Mouse (Mus musculus) bone marrow, adult 2 months (tissue): ENCODE measurements around the gene Btnl2.

ENCODE experiments used
- CTCF ChIP-seq: fragments of 200-500 bp; IDR thresholded peaks from 2 replicates; pipeline ENCODE4 v1.5.1; 2011; ENCODE audit warnings: low read length, control low read depth; ENCODE audit not compliant: control insufficient read depth, insufficient read depth
- POLR2A ChIP-seq: fragments of 200-500 bp; IDR thresholded peaks from 2 replicates; pipeline ENCODE4 v1.6.1; 2011; ENCODE audit warnings: low read depth, mild to moderate bottlenecking, control low read depth, low read length, borderline replicate concordance; ENCODE audit not compliant: control insufficient read depth

- no peak for TF ChIP-seq CTCF
- no peak for TF ChIP-seq POLR2A
Measured at GRCm38 (mm10) chr17:34344882-34345281, 9.7 kb upstream of the Btnl2 start.
